Comparison of ENCODE assay signal across 9 mouse cellular contexts in genomic region chr9:65562081-65562506, GRCm38 (mm10). TPM values are rescaled to one million over a fixed set of nuclear protein-coding genes. Genes with fewer than 3 reads are reported as not detected.
A peak's percentile ranks its signal among the peaks of the same experiment; 100 is the strongest.
DNase-seq lines count a peak whose midpoint lies in the region; ATAC-seq and TF ChIP-seq lines count a peak whose summit lies in the region.
"Had no signal": no experiment of that assay in that cellular context is flagged by ENCODE, and none has a peak within 500 bp of the region (broad histone marks: within the 10 kb centered on the region; RNA-seq: fewer than 3 reads in every experiment).

No protein-coding gene starts in this region.

- ATAC-seq in forebrain, embryonic 11.5 days (replicated peaks; ENCODE audit: low FRiP score), result no peak
- 0 out of 2 replicates have a peak, but pooled peaks have one; percentile 39 for ATAC-seq in limb, embryonic 11.5 days (ENCODE audit: insufficient number of reproducible peaks, low FRiP score, low TSS enrichment, low read depth)
- ATAC-seq in neural tube, embryonic 13.5 days (ENCODE audit: low read depth), result no peak

- H3K36me3 ChIP-seq in forebrain, embryonic 10.5 days (replicated peaks), result peaks cover 72% of the 10 kb centered on the region
- no peaks in the 10 kb centered on the region for H3K36me3 ChIP-seq in forebrain, embryonic 11.5 days (ENCODE audit: control insufficient read depth, insufficient read depth, low read length)
- H3K36me3 ChIP-seq in heart, adult 2 months (ENCODE audit: control insufficient read depth, insufficient read depth, low read length), result peaks cover 3% of the 10 kb centered on the region
- no peaks in the 10 kb centered on the region for H3K36me3 ChIP-seq in kidney, adult 2 months (ENCODE audit: control insufficient read depth, insufficient read depth, low read length)
- H3K36me3 ChIP-seq in limb, embryonic 11.5 days (ENCODE audit: control insufficient read depth, insufficient read depth, low read length), result peaks cover 8% of the 10 kb centered on the region
- peaks cover 45% of the 10 kb centered on the region for H3K36me3 ChIP-seq in neural tube, embryonic 13.5 days

- H3K4me1 ChIP-seq in forebrain, embryonic 10.5 days, result peaks cover 20% of the 10 kb centered on the region
- peaks cover 8% of the 10 kb centered on the region; the same call in 1 of the 2 replicates for H3K4me1 ChIP-seq in forebrain, embryonic 11.5 days (replicated peaks; ENCODE audit: control insufficient read depth, insufficient read depth, low read length)
- peaks cover 19% of the 10 kb centered on the region for H3K4me1 ChIP-seq in heart, adult 2 months (ENCODE audit: control insufficient read depth, insufficient read depth, low read length)
- H3K4me1 ChIP-seq in kidney, adult 2 months (ENCODE audit: control insufficient read depth, insufficient read depth, low read length), result no peaks in the 10 kb centered on the region
- peaks cover 9% of the 10 kb centered on the region; the same call in 1 of the 2 replicates for H3K4me1 ChIP-seq in limb, embryonic 11.5 days (ENCODE audit: control insufficient read depth, insufficient read depth, low read length)
- peaks cover 20% of the 10 kb centered on the region for H3K4me1 ChIP-seq in neural tube, embryonic 13.5 days (replicated peaks)

- TF ChIP-seq EP300 in heart, adult 2 months (IDR thresholded peaks at IDR 0.05; ENCODE audit: insufficient read depth, low read depth, low read length), result 0 out of 2 replicates have a peak, but pooled peaks have one; percentile 38

- no peak overlapping the region for H3K4me2 ChIP-seq in forebrain, embryonic 11.5 days (ENCODE audit: low read depth, low read length, severe bottlenecking)
- H3K4me2 ChIP-seq in limb, embryonic 11.5 days (ENCODE audit: low read depth, severe bottlenecking), result no peak overlapping the region
- H3K4me2 ChIP-seq in neural tube, embryonic 13.5 days, result no peak overlapping the region

- no peak overlapping the region for H3K9ac ChIP-seq in forebrain, embryonic 11.5 days (ENCODE audit: low read length)
- no peak overlapping the region for H3K9ac ChIP-seq in heart, adult 2 months (ENCODE audit: low read depth, low read length)
- no peak overlapping the region for H3K9ac ChIP-seq in limb, embryonic 11.5 days (ENCODE audit: low read length)
- H3K9ac ChIP-seq in neural tube, embryonic 13.5 days, result peak overlapping the region; percentile 9; the same call in 1 of the 2 replicates

- no peaks in the 10 kb centered on the region for H3K9me3 ChIP-seq in forebrain, embryonic 10.5 days
- no peaks in the 10 kb centered on the region for H3K9me3 ChIP-seq in forebrain, embryonic 11.5 days (ENCODE audit: control insufficient read depth, low read length)
- no peaks in the 10 kb centered on the region for H3K9me3 ChIP-seq in limb, embryonic 11.5 days (ENCODE audit: control insufficient read depth, low read length)
- H3K9me3 ChIP-seq in neural tube, embryonic 13.5 days, result no peaks in the 10 kb centered on the region

- no peak for TF ChIP-seq POLR2A in heart, adult 2 months (IDR thresholded peaks at IDR 0.05; ENCODE audit: insufficient read depth, low read depth, low read length)
- TF ChIP-seq POLR2A in kidney, adult 2 months (IDR thresholded peaks at IDR 0.05; ENCODE audit: low read depth, low read length), result no peak

- peak overlapping the region; percentile 83 for H3K27ac ChIP-seq in forebrain, embryonic 10.5 days
- H3K27ac ChIP-seq in forebrain, embryonic 11.5 days (ENCODE audit: low read depth, low read length), result no peak overlapping the region
- H3K27ac ChIP-seq in heart, adult 2 months, result peak overlapping the region; percentile 71
- H3K27ac ChIP-seq in kidney, adult 2 months (ENCODE audit: insufficient read depth, low read depth, low read length), result no peak overlapping the region
- H3K27ac ChIP-seq in limb, embryonic 11.5 days (replicated peaks; ENCODE audit: low read depth, low read length), result no peak overlapping the region; the same call in 1 of the 2 replicates
- H3K27ac ChIP-seq in neural tube, embryonic 13.5 days (replicated peaks), result peak overlapping the region; percentile 43

- H3K27me3 ChIP-seq in forebrain, embryonic 10.5 days (ENCODE audit: poor library complexity, severe bottlenecking), result no peaks in the 10 kb centered on the region
- H3K27me3 ChIP-seq in forebrain, embryonic 11.5 days (ENCODE audit: control insufficient read depth, insufficient read depth, low read length), result no peaks in the 10 kb centered on the region
- no peaks in the 10 kb centered on the region for H3K27me3 ChIP-seq in heart, adult 2 months (ENCODE audit: control insufficient read depth, insufficient read depth, low read length)
- no peaks in the 10 kb centered on the region for H3K27me3 ChIP-seq in kidney, adult 2 months (replicated peaks; ENCODE audit: control insufficient read depth, insufficient read depth, low read length)
- H3K27me3 ChIP-seq in limb, embryonic 11.5 days (ENCODE audit: control insufficient read depth, insufficient read depth, low read length), result no peaks in the 10 kb centered on the region
- no peaks in the 10 kb centered on the region for H3K27me3 ChIP-seq in neural tube, embryonic 13.5 days

- intact Hi-C loops in heart, adult 2 months (cut with DNase I), result no loop called here

- H3K79me2 ChIP-seq in heart, adult 2 months (replicated peaks; ENCODE audit: control insufficient read depth, insufficient read depth, low read length), result no peaks in the 10 kb centered on the region

- no peak for TF ChIP-seq CTCF in heart, adult 2 months (IDR thresholded peaks at IDR 0.05)
- no peak for TF ChIP-seq CTCF in kidney, adult 2 months (conservative IDR thresholded peaks at IDR 0.05; ENCODE audit: insufficient read depth, insufficient read length, low read depth, low read length)

- no peak overlapping the region for H3K4me3 ChIP-seq in forebrain, embryonic 10.5 days
- no peak overlapping the region for H3K4me3 ChIP-seq in forebrain, embryonic 11.5 days (ENCODE audit: low read depth, low read length)
- H3K4me3 ChIP-seq in heart, adult 2 months, result no peak overlapping the region
- no peak overlapping the region for H3K4me3 ChIP-seq in kidney, adult 2 months (ENCODE audit: insufficient read depth, low read depth, low read length)
- H3K4me3 ChIP-seq in limb, embryonic 11.5 days (ENCODE audit: low read depth, low read length), result no peak overlapping the region
- H3K4me3 ChIP-seq in neural tube, embryonic 13.5 days, result no peak overlapping the region
- H3K4me3 ChIP-seq: erythroblast, embryonic 14.5 days had no signal

- DNase-seq in forebrain, embryonic 10.5 days (ENCODE audit: extremely low spot score, low spot score), result no peak
- no peak for DNase-seq in forebrain, embryonic 11.5 days (ENCODE audit: low spot score)
- DNase-seq in cerebellum, postnatal 36 days, result peak; percentile 18 to 25
- peak; percentile 74 to 84 for DNase-seq in heart, adult 2 months
- peak; percentile 64 for DNase-seq in kidney, adult 2 months
- DNase-seq in limb, embryonic 11.5 days (ENCODE audit: low spot score), result no peak
- no peak for DNase-seq in B cell, adult 2 months

- WGBS in forebrain, embryonic 10.5 days, result 35% methylated on average over 4 of the region's 4 CpGs
- 43% methylated on average over 4 of the region's 4 CpGs for WGBS in forebrain, embryonic 11.5 days
- WGBS in heart, adult 2 months, result 35% methylated on average over 4 of the region's 4 CpGs
- WGBS in kidney, adult 2 months, result 46% methylated on average over 4 of the region's 4 CpGs
- WGBS in limb, embryonic 11.5 days, result 35% methylated on average over 4 of the region's 4 CpGs
- WGBS in neural tube, embryonic 13.5 days, result 33% methylated on average over 4 of the region's 4 CpGs

RNA-seq across cellular contexts. Expression of gene Plekho2, which starts 17.7 kb away (rescaled TPM):
- polyA plus RNA-seq in forebrain, embryonic 10.5 days (2016; fragmentation: Nextera tagmentation; extraction: Ambion mirVana), result 11.1 and 11.9 TPM in 2 replicates
- polyA plus RNA-seq in forebrain, embryonic 11.5 days (2014; fragmentation: Nextera tagmentation; extraction: Ambion mirVana), result 8.3 and 8.8 TPM in 2 replicates
- 10 to 100 TPM in 1 of 2 experiments, 1 to 10 TPM in 1; 9.9 to 11.1 TPM for total RNA-seq in heart, adult 2 months (2021)
- polyA plus RNA-seq in heart, adult 2 months (2012; rRNA removed), result 16.5 and 18.8 TPM in 2 replicates
- polyA plus RNA-seq in kidney, adult 2 months (2012; rRNA removed), result 9.8 and 10.4 TPM in 2 replicates
- polyA plus RNA-seq in limb, embryonic 11.5 days (2014; fragmentation: Nextera tagmentation; extraction: Ambion mirVana), result 12.2 and 12.5 TPM in 2 replicates
- polyA plus RNA-seq in neural tube, embryonic 13.5 days (2015; fragmentation: Nextera tagmentation; extraction: Ambion mirVana), result 7.6 and 9.5 TPM in 2 replicates

RNA-seq across cellular contexts. Expression of gene Pif1, which starts 24.9 kb away (rescaled TPM):
- 30.9 and 31.9 TPM in 2 replicates for polyA plus RNA-seq in forebrain, embryonic 10.5 days (2016; fragmentation: Nextera tagmentation; extraction: Ambion mirVana)
- 26.2 and 31.8 TPM in 2 replicates for polyA plus RNA-seq in forebrain, embryonic 11.5 days (2014; fragmentation: Nextera tagmentation; extraction: Ambion mirVana)
- not detected for total RNA-seq in heart, adult 2 months (2021)
- polyA plus RNA-seq in heart, adult 2 months (2012; rRNA removed), result 0.18 and 0.23 TPM in 2 replicates
- polyA plus RNA-seq in kidney, adult 2 months (2012; rRNA removed), result 0.08 and 0.11 TPM in 2 replicates
- 13.3 and 15.0 TPM in 2 replicates for polyA plus RNA-seq in limb, embryonic 11.5 days (2014; fragmentation: Nextera tagmentation; extraction: Ambion mirVana)
- polyA plus RNA-seq in neural tube, embryonic 13.5 days (2015; fragmentation: Nextera tagmentation; extraction: Ambion mirVana), result 3.1 and 3.2 TPM in 2 replicates

RNA-seq across cellular contexts. Expression of gene Ankdd1a, which starts 42.1 kb away (rescaled TPM):
- not detected in 2 replicates for polyA plus RNA-seq in forebrain, embryonic 10.5 days (2016; fragmentation: Nextera tagmentation; extraction: Ambion mirVana)
- 0.20 TPM in 1 of 2 replicates, not detected in the other for polyA plus RNA-seq in forebrain, embryonic 11.5 days (2014; fragmentation: Nextera tagmentation; extraction: Ambion mirVana)
- total RNA-seq in heart, adult 2 months (2021), result not detected
- polyA plus RNA-seq in heart, adult 2 months (2012; rRNA removed), result not detected in 2 replicates
- polyA plus RNA-seq in kidney, adult 2 months (2012; rRNA removed), result 0.06 and 0.16 TPM in 2 replicates
- polyA plus RNA-seq in limb, embryonic 11.5 days (2014; fragmentation: Nextera tagmentation; extraction: Ambion mirVana), result not detected in 2 replicates
- 0.59 and 0.60 TPM in 2 replicates for polyA plus RNA-seq in neural tube, embryonic 13.5 days (2015; fragmentation: Nextera tagmentation; extraction: Ambion mirVana)
- polyA plus RNA-seq: erythroblast, embryonic 14.5 days had no signal

Comparison
In these comparisons a context has a peak if more than half of its experiments do, and no peak if none do; other contexts are left out.
1. H3K27ac ChIP-seq: peak in forebrain, embryonic 10.5 days (single experiment), heart, adult 2 months (single experiment) and neural tube, embryonic 13.5 days (single experiment); none in forebrain, embryonic 11.5 days (single experiment), kidney, adult 2 months (single experiment) and limb, embryonic 11.5 days (single experiment).
2. DNase-seq: peak in cerebellum, postnatal 36 days (2 of 2), heart, adult 2 months (2 of 2) and kidney, adult 2 months (single experiment); none in forebrain, embryonic 10.5 days (single experiment), forebrain, embryonic 11.5 days (single experiment), limb, embryonic 11.5 days (single experiment) and B cell, adult 2 months (0 of 2).